Mouse (Mus musculus) kidney, adult 10 weeks (tissue): Measurements from ENCODE around the gene Cd6. TPM values are rescaled to one million over a fixed set of nuclear protein-coding genes. Genes with fewer than 3 reads are reported as not detected.

ENCODE experiments used
- polyA plus RNA-seq: library from polyadenylated mRNA; stranded (reverse); fragments of 350-450 nt; fragmentation: Illumina TruSeq; extraction: RNeasy Lipid Tissue Mini Kit (QIAGEN cat#74804); gene quantifications from one replicate; pipeline ENCODE4 v1.2.3, GENCODE M21; 2014; ENCODE audit warnings: low read depth, low replicate concordance

Cd6 gene
- polyA plus RNA-seq = not detected

DNA sequence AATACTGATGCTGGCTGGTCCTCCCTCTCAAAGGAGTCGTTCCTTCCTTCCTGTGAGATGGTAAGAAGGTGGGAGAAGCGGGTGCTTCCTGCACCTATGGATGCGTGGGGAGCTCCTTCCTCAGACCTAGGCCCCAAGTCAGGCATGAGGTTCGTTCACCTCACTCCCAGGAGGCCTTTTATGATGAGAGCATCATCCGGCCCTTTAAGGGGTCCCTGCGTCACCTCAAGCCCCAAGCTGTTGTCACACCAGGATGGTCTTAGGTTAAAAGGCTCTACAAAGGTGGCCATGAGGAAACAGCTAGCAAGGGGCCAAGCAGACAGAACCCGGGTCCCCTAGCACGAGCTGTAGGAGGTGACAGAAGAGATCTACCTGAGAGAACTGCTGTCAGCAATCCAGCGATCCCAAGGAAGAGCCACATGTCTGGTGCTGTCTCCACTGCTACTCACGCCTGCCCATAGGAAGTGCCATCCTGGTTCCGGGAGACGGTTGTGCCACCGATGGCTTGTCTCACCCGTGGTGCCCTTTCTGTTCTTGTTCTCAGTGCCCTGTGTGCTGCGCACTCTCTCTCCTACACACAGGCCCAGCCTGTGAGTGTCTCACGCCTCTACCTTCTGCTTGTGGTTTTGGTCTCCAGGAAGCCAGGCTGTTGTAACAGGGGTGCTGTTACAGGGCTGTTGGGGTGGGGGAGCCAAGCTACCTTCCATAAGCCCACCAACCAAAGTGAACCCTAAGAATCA is at the start of gene Cd6:
Cd6 (minus strand) TSS at position 623 of the 740 bp plus-strand sequence.

DNA sequence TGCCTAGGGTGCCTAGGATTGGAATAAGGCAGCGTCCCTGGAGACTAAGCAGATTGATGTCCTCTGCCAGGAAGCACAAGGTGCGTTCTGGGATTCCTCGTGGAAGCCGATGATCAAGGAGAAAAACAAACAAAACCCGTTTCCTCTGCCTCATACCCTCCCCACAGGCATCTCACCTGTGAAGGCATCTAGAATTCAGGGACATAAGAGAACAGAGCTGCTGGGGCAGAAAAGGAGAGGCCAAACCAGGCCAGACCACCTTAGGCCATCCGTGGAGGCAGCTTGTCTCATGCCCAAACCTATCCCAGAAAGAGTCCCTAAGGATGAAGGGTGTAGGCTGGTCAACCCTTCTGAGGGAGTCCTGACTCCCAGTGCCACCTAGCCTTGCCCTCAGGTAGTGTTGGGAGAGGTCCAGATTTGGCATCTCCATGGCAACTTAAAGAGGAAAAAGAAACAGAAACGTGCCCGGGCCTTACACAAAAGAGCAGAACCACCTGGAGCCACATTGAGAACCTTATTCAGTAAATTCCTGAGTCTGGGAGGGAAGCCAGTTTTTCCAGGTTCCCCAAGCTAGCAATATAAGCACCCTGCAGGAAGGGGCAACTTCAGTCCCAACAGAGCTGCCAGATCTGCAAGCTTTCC is 40.1 kb upstream of the Cd6 start, which contains the start of gene Tmem132a:
Tmem132a (minus strand) TSS at position 55 of the 642 bp plus-strand sequence.

DNA sequence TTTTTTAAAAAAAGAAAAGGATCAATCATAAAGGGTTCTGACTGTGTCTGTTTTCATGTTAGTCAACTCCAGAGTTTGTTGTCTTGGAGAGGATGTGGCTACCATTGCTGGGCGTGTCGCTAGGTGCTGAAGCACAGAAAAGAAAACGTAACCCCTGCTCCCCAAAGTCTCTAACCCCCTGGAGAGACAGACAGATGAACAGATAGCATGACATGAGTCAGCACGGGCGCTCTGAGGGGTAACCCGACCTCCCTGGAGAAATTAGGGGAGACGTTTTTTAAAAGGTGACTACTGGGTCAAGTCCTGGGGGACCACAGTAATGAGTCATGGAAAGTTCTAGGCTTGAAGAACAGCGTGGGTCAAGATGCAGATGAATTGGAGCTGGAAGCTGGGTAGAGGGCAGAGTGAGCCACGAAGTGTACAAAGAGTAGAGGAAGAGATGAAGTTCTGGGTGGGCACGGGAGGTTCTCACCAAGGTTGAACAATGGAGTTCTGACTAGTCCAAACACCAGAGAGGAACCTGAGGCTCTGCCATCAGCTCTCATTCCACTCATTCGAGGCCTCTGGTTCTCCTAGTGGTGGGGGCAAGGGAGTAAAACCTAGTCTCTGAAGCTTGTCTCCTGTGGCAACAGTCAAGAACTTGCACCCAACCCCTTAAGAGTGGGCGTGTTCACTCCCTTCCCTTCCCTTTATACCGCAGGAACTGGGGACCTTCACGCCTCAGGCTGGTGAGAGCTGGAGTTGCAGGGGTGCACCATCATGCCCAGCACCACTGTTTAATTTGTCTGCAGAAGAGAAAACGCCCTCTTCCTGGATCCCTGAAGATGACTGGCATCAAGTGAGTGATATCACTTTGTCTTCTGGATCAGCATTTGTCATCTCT is 9.4 kb upstream of the Cd6 start, which contains the start of gene Slc15a3:
Slc15a3 (plus strand) TSS at position 718 of the 883 bp plus-strand sequence.

Other genes starting within 250 kb of the Cd6 start
- 62.9 TPM for gene Ddb1, start 224.7 kb downstream of the Cd6 start, polyA plus RNA-seq
- 21.8 TPM for gene Tkfc, start 224.4 kb downstream of the Cd6 start, polyA plus RNA-seq
- gene Vwce, start 195.8 kb downstream of the Cd6 start, polyA plus RNA-seq = 0.93 TPM
- not detected for gene Pga5, start 152.0 kb downstream of the Cd6 start, polyA plus RNA-seq
- 2.6 TPM for gene Vps37c, start 141.3 kb downstream of the Cd6 start, polyA plus RNA-seq
- not detected for gene Cd5, start 91.1 kb downstream of the Cd6 start, polyA plus RNA-seq
- gene Slc15a3, start 9.7 kb upstream of the Cd6 start, polyA plus RNA-seq = 0.49 TPM
- gene Tmem132a, start 39.9 kb upstream of the Cd6 start, polyA plus RNA-seq = 0.12 TPM
- gene Tmem109, start 51.9 kb upstream of the Cd6 start, polyA plus RNA-seq = 2.8 TPM
- 37.5 TPM for gene Prpf19, start 65.2 kb upstream of the Cd6 start, polyA plus RNA-seq
- gene Zp1, start 90.6 kb upstream of the Cd6 start, polyA plus RNA-seq = not detected
- gene Ptgdr2, start 107.1 kb upstream of the Cd6 start, polyA plus RNA-seq = not detected
- gene Ccdc86, start 119.2 kb upstream of the Cd6 start, polyA plus RNA-seq = 1.1 TPM
- gene Ms4a10, start 144.6 kb upstream of the Cd6 start, polyA plus RNA-seq = not detected
- not detected for gene Ms4a15, start 163.2 kb upstream of the Cd6 start, polyA plus RNA-seq
- not detected for gene Ms4a18, start 188.0 kb upstream of the Cd6 start, polyA plus RNA-seq